Mouse (Mus musculus) testis, adult 2 months (tissue): ENCODE data around the gene Tiam1.

Experiments
- CTCF ChIP-seq: fragments of 200-500 bp; IDR thresholded peaks from 2 replicates; pipeline ENCODE4 v1.5.1; 2012; ENCODE audit warnings: low read depth, mild to moderate bottlenecking, inconsistent platforms, low read length, moderate library complexity; ENCODE audit not compliant: control insufficient read depth, insufficient read depth, insufficient replicate concordance
- POLR2A ChIP-seq: fragments of 200-500 bp; IDR thresholded peaks from 2 replicates; pipeline ENCODE4 v1.6.1; 2012; ENCODE audit warnings: low read depth, mild to moderate bottlenecking, inconsistent platforms, low read length, moderate library complexity; ENCODE audit not compliant: control insufficient read depth

DNA sequence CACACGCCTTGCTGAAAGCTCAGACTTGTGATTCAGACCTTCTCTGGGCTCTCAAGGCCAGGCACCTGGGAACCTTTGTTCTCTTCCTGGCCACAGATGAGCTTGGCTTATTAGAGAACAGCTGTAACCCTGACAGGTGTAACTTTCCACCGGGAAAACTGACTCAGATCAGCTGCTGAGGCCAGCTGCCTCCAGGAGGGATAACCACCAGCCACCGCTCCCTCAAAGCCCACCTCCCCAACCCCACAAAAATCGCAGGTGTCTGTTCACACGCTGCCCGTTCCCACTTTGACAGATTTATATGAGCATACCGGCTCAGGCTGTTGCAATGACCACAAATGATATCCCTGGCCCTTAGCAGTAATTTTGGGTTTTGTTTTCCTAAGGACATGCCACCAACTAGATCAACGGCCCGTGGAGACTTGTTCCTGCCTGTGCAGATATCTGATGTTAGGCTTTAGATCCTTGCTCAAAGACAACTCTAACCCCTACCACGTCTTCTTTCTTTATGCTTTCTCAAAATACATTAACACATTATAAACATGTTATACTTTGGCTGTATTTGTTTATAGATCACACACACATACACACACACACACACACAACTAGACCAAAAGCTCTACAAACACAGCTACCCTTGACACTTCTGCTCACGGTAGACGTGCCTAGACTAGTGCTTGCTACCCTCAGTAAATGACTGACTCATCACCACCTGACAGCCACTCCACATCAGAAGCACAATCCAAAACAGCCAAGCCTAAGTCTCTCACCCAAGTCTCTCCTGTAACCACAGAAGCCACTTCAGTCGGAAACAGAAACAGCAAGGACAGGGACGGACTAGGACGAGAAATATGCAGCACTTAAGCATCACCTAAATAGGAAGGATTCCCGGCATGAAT, 169.5 kb downstream of the Tiam1 start:
- TF ChIP-seq POLR2A, result no peak
- TF ChIP-seq CTCF, result no peak
